Mouse (Mus musculus) right cerebral cortex, postnatal 14 days (tissue): ENCODE results near the gene Mydgf.

Source experiments
- DNase-seq: peaks from one replicate; pipeline ENCODE4 v3.0.0; 2022

Mydgf gene

DNA sequence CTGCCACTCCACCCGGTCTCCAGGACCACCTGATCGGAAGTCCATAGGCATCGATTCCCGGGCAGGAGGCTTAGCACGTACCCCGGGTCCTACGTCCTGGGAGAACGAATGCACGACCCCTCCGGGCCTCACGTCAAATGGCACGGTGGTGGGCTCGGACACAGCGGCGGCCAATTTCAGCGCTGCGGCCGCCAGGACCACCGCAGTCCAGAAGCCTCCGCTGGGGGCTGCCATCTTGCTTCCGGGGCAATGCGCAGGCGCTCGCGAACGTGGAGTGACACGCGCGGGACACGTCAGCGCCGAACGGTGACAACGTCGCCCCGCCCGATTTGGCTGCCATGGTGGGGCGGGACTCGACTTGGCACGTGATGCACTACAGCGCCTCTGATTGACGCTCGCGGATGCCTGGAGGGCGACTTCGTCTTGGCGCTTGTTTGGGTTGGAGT, at the start of gene Mydgf:
TSS of gene Mydgf (minus strand) at position 263 of the 446 bp plus-strand sequence.
- DNase-seq, result peak; percentile 97

DNA sequence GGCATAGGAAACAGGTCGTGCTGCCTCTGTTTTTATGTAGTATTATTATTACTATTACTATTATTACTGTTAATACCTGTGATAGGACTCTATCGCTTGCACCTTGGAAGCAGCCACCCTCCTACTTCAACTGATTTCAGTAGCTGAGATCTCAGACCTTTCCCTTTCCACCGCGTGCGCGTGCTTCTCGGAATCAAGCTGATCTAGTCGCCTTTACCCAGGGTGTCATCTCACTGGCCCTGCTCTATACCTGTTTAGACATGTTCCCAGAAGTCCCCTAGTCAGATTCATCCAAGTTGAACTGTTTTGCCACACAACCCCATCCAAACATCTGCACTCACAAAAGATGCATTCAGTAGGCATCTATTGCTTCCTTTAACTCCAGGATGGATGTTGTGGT, 49.7 kb upstream of the Mydgf start:
- DNase-seq, result no peak

DNA sequence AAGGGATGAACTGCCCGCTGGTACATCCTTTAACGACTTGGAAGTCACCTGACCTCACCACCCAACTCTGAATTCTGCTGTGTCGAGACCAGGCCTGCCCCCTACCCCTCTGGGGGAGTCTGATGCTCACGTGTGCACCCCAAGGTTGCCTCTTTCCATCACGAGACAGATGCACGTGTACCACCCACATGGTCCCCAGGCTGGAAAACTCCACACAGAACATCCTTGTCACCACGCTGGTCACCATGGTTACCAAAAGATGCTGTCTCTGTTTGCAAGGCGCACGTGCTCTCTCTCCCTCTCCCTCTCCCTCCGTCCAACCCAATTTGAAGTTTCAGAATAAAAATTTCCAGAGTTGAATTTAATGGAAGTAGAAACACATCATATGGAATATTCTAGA, 46.2 kb upstream of the Mydgf start:
- DNase-seq, result peak; percentile 75

DNA sequence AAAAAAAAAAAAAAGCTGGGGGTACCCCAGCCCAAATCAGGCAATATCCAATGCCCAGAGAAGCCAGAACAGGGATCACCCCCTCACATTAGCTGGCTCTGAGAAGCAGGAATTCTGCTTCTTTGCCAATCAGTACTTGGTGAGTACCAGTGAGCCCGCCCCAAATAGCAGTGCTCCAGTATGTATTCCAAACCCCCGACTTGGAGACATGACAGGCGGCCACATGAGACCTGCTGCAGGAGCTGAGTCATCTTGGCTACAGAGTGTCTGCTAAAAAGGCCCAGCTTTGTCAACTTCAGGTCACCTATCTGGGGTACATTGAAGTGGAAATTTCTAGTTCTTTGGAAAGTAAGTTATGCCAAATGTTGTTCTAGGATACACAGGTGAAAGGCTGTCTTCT, 42.8 kb upstream of the Mydgf start:
- no peak for DNase-seq

DNA sequence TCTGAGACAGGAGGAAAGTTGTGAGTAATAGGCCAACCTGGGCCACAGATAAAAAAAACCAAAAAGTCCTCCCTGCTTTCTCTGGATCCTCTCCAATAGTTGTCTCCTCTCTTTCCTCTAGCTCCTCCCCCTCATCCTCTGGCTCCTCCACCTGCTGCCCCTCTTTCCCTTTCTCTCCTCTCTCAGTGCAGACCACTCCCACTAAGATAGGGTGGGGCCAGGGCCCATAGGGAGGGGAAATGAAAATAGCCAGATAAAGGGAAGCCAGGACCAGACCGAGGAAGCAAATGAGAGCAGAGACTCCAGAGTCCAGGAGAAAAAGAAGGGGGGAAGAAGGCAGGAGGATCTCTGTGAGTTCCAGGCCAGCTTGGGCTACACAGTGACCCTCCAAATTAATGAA, 41.2 kb upstream of the Mydgf start:
- no peak for DNase-seq

DNA sequence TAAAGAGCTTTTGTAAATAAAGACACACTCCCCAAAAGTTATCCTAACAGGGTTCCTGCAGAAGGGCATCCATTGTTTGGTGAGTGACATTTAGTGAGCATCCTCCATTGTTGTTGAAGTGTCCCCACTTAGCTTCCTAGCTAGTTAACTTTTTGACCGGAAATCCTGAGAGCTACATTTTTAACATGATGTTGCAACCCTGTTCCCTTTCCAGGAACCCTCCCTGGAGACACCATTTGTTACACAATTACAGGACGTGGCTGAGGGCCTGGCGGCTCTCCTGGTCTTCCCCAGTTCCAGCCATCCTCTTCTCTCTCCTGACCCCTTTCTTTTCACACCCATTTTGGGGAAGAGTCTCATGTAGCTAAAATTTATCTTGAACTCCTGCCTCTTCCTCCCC, 36.1 kb upstream of the Mydgf start:
- DNase-seq, result no peak

DNA sequence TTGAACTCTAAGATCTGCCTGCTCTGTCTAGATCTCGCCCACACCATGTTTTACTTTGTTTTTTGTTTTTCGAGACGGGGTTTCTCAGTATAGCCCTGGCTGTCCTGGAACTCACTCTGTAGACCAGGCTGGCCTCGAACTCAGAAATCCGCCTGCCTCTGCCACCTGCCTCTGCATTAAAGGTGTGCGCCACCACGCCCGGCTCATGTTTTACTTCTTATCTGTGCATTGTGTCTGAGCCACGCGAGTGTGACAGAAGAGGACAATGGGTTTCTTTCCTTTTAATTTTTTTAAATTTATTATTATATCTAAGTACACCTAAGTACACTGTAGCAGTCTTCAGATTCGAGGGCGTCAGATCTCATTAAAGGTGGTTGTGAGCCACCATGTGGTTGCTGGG, 35.5 kb upstream of the Mydgf start:
- DNase-seq, result no peak

DNA sequence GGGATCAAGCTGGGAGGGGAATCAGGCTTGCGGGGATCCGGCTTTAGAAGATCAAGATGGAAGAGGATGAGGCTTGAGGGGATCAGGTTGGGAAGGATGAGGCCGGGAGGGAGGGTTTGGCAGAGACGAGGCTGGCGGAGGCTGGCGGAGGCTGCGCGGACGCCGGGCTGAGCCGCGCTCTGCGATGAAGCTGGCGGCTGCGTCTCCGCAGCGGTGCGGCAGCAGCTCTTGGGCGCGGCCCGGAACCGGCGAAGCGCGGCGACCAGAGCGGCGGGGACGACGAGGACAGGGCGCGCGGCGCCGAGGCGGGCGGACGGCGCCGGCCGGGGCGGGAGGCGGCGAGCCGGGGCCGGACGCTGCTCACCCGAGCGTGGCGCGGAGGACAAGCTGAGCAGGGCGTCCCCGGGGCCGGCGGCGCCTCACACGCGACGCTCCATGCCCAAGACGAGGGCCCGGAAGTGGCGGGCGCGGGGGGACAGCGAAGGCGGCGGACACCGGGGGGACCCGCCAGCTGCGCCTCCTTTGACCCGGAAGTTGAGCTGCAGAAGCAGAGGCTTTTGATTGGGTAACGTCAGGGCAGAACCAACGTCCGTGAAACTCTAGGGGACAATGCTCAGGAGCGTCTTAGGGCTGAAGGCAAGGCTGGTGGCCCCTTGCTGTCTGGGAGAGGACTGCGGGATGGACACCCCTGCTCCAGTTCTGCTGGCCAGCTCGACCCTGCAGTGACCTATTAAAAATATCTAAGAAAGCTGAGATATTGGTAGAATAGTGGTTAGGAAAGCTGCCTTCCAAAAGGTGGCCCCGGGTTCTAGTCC, 34.9 kb upstream of the Mydgf start, which contains the start of gene Dpp9:
TSS of gene Dpp9 (minus strand) at position 529 of the 815 bp plus-strand sequence.
- DNase-seq, result peak; percentile 85

DNA sequence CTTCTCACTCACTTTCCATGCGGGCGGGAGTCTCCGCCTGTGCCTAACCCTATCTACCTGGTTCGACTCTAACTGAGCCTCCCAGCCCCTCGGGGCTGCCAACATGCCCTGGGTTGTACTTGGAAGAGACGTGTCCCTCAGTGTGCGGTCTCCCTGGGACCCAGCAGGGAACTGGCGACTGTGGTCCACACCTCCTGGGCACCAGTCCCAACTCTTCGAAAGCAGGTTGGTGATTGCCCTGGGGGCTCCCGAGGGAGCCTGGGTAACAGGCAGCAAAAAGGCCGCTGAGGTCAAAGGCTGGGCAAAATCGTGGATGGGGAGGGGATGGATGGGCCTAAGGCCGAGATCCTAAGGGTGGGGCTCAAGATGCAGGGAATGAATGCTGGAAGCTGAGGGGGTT, 34.0 kb upstream of the Mydgf start:
- DNase-seq, result no peak

DNA sequence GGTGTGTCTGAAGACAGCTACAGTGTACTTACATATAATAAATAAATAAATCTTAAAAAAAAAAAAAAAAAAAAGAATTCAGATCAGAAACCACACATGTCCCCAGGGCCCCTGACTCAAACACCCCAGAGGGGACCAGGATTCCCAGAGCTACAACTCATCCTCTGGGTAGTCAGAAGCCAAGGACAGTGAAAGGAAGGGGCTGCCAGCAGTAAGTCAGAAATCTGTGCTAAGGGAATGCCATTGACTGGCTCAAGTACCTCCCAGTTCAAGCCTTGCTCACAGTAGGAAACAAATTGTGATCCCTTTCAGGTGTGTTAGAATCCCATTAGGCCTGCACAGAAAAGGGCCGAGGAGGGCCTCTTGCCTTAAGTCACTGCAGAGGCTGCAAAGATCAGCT, 30.5 kb upstream of the Mydgf start:
- DNase-seq, result no peak

DNA sequence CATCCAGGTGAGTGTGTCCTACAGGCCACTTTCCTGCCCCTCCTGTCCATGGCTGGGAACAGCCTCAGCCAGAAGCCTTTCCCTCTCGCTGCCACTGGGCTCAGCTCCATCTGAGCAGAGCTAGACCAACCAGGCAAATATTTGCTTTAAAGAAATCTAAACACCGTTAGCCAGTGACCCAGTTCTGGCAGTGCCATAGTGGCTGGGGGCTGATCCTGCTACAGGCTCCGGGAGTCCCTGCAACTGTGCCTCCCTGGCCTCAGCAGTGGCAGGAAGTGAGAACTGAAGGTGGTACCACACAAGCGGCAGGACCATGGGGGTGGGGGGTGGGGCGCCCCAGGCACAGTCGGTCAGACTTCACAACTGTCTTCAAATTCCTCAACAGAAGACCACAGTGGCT, 29.0 kb upstream of the Mydgf start:
- DNase-seq, result no peak

DNA sequence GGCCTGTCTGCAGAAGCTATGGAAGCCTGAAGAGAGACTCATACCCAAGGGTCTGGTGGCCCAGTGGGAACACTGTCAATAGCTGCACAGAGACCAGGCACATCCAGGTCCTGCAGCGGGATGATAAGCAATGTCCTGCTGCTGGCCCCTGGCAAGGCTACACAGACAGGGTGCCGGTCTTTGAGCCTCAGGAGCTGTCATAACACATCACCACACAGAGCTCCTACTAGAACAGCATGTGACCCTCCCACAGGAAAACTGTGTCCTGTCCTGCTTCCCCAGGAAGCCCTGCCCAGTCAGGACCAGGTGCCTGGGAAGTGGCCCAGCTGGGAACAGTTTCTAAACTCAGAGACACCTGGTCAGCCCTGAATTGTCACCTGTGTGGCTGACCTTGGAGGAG, 27.4 kb upstream of the Mydgf start:
- DNase-seq, result no peak

DNA sequence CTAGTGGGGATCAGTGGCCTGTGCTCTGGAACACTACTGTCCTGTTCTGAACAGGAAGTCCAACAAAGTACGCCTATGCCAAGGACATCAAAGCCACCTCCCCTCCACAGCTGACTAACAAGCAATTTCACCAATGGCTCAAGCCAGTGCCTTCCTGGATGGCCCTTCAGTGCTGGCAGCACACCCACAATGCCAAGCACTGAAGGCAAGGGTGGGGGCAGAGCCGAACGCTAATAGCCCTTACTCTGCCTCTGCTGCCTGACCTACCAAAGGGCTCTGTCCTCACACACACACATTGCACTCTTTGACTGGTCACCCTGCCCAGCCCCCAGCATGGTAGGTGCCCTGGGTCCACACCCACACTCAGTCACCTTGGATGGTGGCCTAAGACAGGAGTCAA, 25.1 kb upstream of the Mydgf start:
- no peak for DNase-seq

DNA sequence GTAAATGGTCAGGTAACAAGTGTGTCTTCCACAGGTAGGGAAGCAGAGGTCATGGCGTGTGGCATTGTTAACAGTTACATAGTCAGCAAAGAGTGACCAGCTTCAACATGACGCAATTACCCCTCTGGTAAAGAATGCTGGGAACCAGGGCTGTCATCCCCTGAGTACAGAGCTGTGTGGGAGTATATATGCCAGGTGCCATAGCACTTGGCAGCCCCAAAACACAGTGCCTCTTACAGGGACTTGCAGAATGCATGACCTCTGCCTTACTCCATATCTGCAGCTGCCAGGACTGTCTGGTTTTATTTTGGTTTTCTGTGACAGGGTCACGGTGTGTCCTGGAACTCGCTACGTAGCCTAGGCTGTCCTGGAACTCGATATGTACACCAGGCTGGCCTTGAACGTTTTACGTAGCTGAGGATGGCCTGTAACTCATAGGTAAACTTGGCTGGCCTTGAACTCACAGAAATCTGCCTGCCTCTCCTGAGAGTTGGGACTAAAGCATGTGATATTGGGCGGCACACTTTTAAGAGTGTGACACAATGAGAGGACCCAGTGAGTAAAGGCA, 24.3 kb upstream of the Mydgf start:
- DNase-seq, result no peak

DNA sequence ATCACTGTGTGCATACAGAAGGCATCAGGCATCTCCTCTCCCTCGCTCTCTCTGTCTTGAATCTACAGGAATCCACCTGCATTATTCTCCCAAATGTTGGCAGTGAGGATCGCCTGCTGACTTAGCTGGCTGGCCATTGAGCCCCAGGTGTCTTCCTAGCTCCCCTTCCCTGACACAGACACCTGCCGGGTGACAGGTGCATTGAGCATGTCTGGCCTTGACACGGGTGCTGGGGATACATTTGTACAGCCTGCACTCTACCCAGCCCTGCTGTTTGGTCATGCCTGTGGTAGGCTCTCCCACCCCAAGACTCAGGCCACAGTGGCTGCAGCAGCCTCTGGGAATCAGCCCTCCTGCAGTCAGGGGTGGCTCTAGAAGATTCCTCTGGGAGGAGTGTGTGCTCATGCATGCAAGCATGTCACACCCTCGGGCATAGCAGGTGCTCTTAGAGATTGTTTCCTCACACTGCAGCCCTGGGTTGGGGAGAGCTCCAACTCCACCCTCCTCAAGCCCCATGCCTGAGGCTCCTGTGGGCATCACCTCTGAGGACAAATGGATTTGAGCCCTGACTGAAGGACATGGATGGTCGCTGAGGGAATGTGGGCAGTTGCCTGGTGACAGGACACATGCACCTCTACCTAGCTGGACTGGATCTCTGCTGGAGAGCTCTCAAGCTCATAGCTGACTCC, 23.4 kb upstream of the Mydgf start:
- no peak for DNase-seq

DNA sequence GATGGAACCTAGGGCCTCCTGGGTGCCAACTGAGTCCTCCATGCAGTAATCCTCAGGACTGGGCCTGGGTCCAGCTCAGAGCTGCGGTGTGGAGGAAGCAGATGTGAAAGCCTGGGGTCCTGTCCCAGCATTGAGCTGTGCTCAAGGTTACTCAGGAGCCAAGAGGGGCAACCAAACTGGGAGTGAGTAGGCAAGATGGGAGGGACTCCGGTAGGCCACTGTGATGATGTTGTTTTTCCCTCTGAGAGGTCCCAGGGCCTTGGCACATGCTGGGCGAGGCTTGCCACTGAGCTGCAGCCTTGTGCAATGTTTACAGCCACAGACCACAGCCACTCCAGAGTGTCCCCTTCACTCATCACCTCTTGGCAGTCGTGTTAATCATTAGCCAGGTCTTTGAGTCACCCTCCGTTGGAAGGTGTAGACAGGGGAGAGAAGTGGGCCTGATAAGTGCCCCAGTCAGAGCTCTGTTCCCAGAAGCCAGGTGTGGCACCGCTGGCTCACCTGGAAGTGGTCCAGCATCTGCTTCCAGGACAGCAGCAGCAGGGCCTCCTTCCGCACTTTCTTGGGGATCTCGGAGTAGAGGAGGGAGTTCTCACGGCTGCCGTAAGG, 22.7 kb upstream of the Mydgf start:
- DNase-seq, result no peak

DNA sequence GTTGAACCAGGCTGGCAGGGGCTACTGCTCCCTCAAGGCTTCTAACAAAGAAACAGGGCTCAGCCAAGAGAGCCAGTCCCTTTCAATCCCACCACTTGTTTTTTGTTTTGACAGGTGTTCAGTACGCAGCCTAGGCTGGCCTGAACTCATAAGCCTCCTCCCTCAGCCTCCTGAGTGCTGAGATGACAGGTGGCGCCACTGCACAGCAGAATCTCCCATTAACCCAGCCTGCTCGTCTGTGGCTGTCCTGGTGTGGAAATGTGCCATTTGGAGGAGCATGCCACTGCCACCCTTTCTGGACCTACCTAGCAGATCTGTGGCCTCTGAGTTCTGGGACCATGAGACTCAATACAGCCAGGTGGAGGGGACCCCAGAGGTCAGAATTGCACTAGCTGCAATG, 20.0 kb upstream of the Mydgf start:
- DNase-seq, result no peak

DNA sequence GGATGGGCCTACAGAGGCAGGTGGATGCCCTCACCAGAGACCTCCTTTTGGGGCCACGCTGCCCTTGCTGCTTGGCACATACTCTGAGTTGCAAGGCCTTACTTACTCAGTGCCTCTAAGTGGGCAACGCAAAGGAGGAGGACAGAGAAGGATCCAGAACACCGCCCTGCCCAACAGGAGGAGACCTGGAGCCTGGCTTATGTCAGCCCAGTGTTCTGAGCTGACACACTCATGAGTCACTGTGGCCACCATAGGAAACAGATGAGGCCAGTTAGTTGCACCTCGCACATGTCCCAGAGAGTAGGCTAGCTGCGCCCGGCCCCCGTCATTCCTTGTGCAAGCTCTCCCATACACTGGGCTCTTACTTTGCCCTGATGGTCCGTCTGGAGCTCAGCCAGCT, 18.8 kb upstream of the Mydgf start:
- no peak for DNase-seq

DNA sequence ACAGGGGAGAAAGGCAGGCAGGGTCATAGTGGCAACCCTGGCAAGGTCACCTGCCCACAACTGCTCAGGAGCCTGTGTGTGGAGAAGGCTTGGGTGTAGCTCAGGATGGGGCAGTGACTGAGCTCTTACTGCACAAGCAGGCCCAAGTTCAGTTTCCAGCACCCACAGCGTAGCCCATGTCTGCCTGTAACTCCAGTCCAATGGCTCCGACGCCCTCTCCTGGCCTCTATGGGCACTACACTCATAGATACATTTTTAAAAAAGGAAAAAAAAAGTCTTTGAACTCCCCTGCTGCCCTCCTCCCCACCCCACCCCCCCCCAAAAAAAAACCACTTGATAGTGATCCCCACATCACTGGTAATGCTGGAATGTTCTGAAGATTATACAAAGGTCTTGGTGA, 17.9 kb upstream of the Mydgf start:
- no peak for DNase-seq

DNA sequence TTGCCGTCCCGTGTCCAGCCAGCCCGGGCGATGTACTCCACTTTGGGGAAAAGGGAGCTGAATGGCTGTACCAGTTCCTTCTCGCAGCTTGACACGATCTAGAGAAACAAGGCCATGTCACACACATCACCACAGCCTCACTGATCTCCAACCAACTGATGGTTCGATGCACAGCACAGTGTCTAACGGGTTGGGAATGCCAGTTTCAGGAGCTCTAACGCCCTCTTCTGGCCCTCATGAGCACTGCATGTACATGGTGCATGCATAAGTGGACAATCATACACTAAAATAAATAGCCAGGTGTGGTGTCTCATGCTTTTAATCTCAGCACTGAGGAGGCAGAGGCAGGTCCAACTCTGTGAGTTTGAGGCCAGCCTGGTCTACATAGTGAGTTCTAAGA, 16.9 kb upstream of the Mydgf start:
- no peak for DNase-seq

DNA sequence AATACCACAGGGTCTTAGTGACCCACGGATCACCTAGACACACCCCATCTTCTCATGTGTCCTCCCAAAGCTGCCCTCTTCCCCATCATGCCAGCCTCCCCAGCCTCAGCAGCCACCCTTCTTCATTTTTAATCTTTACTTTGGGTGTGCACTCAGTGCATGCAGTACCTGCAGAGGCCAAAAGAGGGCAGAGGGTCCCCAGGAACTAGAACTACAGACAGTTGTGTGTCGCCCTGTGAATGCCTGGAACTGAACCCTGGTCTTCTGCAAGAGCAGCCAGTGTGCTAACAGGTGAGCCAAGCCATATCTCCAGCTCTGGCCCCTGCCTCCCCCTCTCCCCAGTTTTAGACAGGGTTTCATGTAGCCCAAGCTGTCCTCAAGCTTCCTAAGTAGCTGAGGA, 13.1 kb upstream of the Mydgf start:
- no peak for DNase-seq

DNA sequence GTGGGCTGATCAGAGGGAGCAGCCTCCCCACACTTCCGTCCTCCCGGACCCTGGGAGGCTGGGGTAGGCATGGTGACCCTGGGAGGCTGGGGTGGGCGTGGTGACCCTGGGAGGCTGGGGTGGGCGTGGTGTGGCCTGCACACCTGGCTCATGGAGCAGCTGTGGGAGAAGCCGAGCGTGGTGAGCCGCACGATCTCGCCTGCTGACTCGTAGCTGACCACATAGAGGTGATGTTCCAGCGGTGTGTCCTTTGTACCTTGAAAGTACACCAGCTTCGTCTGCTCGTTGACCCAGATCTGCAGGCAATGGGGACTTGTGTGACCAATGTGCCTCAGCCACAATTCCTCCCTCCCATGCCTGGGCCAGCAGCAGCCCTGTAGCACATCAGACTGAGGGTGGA, 11.0 kb upstream of the Mydgf start:
- DNase-seq, result no peak

DNA sequence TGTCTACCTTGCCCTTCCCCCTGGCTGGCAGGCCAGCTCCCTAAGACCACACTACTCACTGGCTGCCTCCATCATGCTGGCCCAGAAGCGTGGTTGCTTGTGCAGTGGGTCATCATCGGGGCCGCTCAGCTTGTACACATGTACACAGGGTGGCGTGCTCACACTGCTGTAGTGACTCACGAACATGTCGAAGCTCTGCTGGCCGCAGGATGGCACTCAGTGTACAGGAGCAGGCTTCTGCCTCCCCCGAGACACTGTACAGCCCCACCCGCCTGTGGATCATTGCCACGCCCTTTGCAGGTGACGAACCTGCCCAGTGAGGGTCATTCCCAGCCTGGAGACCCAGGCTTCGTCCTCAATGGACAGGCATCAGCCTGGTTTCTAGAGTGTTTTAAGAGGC, 10.6 kb upstream of the Mydgf start:
- DNase-seq, result no peak

DNA sequence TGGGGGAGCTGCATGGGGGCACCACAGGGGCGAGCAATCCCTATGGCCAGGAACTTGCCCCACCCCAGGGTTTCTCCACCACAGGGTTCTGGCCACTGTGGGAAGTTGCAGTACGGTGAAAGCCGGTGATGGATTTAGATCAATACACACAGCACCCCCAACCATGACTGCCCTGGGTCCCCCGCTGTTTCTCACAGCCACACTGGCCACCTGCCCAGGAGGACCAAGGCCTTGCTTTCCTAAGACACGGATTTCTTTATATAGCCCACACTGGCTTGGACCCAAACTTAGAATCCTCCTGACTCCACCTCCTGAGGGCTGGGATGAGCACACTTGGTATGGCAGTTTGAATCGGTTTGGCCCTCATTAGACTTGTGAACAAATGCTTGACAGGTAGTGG, 7.5 kb upstream of the Mydgf start:
- DNase-seq, result no peak
